Mouse (Mus musculus) MN1 (cell line): ENCODE measurements around the gene Pde10a.

Experiments used
- DNase-seq: peaks from one replicate; pipeline ENCODE4 v3.0.0-alpha.2; 2016; ENCODE audit warnings: low spot score

Pde10a gene

GRCm38 (mm10) chr17:8525225-8525721 lies at the start of gene Pde10a:
Gene Pde10a, plus strand, starts transcription at chr17:8525372.
- DNase-seq: peak; percentile 61

DNA sequence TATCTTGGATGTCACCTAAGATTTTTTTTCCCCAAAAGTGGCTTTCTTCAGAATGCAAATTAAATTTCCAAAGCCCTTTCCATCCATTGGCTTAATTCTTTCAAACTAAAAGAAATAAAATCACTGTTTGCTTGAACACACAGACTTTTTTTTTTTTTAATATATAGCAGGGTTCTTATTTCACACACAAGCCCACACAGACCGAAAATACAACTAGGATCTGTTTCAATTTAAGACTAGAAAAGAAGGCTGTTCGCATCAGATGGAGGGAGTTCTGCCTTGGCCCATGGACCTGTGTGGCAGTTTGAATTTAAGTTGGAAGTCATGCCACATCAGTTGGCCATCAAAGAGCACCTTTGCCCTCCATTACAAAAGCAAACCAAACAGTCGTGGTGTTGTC lies 46.6 kb upstream of the Pde10a start:
- no peak for DNase-seq

DNA sequence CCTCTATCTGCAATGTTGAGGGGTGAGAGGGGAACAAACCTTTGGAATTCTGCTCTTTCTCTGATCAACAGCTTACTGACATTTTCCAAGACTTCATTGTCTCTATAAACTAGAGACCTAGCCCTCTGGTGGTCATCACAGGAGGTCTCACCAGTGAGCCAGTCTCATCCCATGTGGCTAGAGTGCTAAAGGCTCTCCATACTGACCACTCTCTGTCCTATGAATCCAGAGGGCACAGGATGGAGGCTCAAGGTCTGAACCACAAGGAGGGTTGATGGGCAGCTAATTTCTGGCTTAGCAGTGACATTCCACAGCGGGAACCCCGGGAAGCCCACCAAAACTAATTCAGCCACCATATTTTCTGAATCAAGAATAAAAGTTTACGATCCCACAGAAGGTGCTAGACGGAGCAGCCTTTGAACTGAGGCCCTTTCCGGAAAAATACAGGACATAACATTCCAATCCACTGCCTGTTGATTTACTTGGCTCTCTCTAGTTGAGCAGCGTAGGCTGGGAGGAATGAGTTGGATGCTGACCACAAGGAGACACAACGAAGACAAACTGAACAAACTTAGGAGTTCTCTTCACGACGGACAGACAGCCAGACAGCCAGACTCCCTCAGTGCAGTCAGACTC lies 45.6 kb upstream of the Pde10a start:
- no peak for DNase-seq

GRCm38 (mm10) chr17:8481797-8482196 lies 43.4 kb upstream of the Pde10a start:
- no peak for DNase-seq

DNA sequence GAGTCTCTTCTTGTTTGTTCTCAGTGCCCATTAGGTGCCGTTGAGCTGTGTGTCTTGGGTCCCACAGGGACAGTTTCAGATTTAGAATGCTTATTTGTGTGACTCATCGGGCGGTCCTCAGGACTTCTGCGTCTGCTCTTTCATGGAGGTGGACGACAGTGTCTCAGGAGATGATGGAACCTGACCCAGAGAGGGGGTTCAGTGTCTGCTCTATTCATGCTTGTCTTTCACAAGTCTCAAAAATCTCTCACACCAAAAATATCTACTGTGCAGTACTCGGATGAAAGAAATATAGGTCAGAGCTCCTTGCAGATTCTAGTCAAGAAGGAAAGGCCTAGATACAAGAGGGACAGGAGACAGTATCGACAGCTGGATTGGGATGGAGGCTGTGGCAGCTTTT lies 42.3 kb upstream of the Pde10a start:
- peak; percentile 17 for DNase-seq

GRCm38 (mm10) chr17:8484246-8484645 lies 40.9 kb upstream of the Pde10a start:
- peak; percentile 24 for DNase-seq

GRCm38 (mm10) chr17:8485146-8485545 lies 40.0 kb upstream of the Pde10a start:
- DNase-seq: no peak

DNA sequence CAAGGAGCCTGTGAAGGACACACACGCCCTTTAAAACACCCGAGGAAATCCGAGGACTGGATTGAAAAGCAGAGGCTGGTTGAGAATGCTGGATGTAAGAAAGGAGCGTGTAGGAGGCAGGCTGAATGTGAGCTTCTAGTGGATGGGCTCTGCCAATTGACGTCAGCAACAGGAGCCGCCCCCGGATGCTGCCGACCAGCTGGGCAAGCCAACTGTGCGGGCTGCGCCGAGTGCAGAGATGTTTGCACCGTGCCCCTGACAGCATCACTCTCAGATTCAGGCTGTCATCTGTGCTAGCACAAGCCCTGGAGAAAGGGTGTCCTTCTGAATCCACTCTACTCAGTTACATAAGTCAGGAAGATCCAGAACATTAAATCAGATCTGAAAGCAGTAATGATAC lies 37.3 kb upstream of the Pde10a start:
- peak; percentile 41 for DNase-seq

- DNase-seq: no peak
Observed at GRCm38 (mm10) chr17:8490971-8491370, 34.2 kb upstream of the Pde10a start.

- DNase-seq: no peak
Observed at GRCm38 (mm10) chr17:8493461-8493860, 31.7 kb upstream of the Pde10a start.

- no peak for DNase-seq
Observed at GRCm38 (mm10) chr17:8498151-8498550, 27.0 kb upstream of the Pde10a start.

- no peak for DNase-seq
Observed at GRCm38 (mm10) chr17:8498655-8499054, 26.5 kb upstream of the Pde10a start.

DNA sequence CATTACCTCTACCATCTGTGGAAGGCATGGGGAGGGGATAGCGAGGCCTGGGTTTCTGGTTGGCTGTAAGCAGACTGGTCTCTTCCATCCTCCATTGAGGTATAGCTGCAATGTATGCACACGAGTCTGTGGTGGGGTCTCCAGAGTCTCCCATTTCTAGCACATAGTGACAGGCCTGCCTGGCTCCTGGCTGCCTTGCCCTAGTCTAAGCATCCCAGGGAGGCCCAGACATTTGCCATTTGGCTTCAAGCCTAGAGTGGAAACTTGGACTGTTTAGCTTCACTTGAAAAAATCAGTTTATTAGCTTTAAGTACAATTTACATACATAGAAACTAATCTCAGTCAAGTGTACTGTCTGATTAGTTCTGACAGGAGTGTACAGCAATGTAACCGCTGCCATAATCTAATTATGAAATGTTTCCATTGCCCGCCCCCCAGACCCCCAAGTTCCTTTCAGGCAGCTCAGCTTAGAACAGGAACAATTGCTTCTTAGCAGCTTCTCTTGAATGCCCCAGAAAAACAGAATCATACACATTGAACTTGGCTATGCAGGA lies 25.5 kb upstream of the Pde10a start:
- DNase-seq: peak; percentile 10

GRCm38 (mm10) chr17:8504381-8504780 lies 20.8 kb upstream of the Pde10a start:
- DNase-seq: no peak

DNA sequence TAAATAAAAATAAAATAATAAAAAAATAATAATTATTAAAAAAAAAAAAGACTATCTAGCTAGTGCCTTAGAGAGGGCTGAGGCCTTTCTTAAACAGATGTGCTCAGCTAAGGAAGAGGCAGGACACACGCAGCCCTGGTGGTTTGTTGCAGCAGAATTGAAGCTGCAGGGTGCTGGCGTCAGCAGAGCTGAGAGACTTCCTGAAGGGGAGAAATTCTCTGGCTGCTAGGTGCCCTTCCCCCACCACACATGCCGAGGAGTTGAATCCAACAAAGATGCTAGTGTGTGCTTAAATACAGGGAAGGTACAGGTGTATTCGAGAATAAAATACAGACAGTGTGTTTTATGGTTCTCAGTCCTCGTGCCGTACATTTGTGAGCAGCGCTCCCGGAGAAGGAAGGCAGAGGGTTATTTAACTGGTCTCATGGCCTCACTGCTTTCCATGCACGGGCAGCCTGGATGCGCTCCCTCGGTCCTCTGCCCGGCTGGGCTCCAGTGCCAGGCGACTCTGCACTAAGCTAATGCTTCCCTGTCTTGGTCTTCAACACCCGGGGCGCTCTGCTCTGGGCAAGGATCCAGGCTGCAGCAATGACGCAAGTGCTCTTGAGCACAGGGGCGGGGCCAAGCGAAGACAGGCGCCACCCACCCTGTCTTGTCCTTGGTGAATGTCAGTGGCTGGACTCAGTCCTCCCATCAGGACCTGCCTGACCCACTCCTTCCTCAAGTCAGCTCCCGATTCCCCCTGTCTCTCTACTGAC lies 19.3 kb upstream of the Pde10a start:
- DNase-seq: peak; percentile 96

- DNase-seq: no peak
Observed at GRCm38 (mm10) chr17:8506726-8507125, 18.4 kb upstream of the Pde10a start.

GRCm38 (mm10) chr17:8507654-8508053 lies 17.5 kb upstream of the Pde10a start:
- DNase-seq: peak; percentile 22

DNA sequence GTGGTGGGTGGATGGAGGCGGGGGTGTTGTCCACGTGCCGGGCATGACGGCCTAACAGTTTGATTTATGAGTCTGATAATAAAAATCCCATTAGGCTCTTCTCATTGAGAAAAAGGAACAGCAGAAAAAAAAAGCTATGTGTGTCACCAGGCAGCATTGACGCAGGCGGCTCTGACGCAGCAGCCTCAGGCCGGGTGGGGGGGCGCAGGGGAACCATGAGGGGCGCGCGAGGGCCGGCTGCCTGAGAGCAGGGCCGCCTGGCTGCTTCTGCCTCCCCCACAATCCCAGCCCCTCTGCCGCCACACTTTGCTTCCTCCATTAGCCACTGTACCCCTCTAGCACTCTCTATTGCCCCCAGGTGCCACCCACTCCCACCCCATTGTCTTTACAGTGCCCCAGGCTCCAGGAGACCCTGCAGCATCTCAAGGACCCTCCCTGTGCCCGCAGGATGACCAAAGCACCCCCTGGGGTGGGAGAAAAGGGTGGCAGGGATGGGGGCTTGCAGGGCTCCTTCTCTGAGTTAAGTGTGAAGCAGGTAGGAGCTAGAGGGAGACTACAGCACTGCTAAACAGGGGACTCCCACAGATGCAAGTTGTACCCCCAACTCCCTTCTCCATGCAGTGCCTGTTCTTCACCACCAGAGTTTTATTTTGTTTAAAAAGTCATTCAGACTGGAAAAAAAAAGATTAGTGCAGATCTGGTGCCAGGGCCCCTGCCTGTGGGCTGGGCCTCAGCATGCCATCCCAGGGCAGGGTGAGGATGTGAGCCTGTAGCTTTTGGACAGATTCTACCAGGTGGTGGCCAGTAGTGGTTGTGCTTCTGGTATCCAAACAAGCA lies 16.6 kb upstream of the Pde10a start:
- DNase-seq: peak; percentile 90

DNA sequence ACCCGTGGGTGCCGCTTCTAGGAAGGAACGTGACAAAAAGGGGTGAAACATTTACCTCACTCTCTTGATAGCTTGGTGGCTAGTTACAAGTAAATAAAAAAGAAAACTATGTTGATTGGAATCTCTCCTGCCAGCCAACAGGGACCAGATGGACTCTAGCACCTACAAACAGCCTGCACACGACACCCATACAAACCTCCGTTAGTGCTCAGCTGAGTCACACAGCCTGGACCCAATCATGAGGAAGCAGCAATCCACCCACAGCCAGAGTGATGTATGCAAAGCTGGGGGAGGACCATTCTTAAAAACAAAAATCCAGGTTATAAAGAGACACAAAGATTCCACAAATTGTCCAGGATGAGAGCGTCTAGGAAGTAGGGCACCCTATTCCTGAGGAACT lies 9.2 kb upstream of the Pde10a start:
- DNase-seq: no peak

DNA sequence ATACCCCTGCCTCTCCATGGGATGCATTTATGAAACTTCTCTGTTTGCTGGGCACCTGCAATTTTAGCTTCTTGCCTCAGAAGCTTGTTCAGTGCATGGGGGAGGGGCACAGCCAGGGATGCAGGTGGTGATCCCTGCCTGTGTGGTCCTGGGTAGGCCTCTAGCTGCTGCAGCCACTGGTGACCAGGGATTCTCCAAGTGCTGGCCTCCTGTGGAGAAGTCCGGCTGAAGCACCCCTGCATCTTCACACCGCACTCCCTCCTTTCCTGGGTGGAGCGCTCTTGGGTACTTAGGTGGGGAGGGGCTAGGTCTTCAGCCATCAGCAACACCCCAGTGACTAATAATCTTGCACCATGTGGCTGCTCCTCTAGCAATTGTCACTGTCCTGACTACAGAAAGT lies 1.2 kb upstream of the Pde10a start:
- peak; percentile 67 for DNase-seq

GRCm38 (mm10) chr17:8524387-8525165 lies 596 bp upstream of the Pde10a start:
- peak; percentile 91 for DNase-seq
